Mouse (Mus musculus): ENCODE measurements around the gene Lpp. TPM values are rescaled to one million over a fixed set of nuclear protein-coding genes. Genes with fewer than 3 reads are reported as not detected.

Lpp gene
- polyA plus RNA-seq, 1 experiment from 2014 or later = 20.7 TPM

DNA sequence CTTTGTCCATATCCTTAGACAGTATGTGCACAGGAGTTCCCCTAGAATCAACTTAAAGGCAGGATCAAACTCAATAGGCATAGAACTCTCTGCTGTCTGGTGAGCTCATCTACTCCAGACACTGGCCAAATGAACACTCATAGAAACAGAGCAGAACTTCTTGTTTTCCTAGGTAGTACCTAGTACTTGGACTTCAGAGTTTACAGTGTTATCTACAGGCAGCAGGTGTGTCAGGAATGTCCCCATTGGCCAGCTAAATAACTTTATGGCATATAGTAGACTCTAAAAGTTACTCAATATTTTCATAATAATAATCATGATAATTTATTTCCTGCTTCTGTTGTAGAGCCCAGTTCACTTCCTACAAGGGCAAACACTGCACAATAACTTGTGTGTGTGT is 16.8 kb upstream of the Lpp start:
- no peak for ATAC-seq (ENCODE audit: low FRiP score, low read depth)
- Histone ChIP-seq H3K4me3 (no peak overlapping the region), H3K9me3 (no peaks in the 10 kb centered on the region), H3K27me3 (no peaks in the 10 kb centered on the region), H3K4me2 (replicated peaks) (no peak overlapping the region), H3K9ac (replicated peaks) (no peak overlapping the region), H3K36me3 (no peaks in the 10 kb centered on the region), H3K27ac (replicated peaks) (no peak overlapping the region), H3K4me1 (no peaks in the 10 kb centered on the region)

DNA sequence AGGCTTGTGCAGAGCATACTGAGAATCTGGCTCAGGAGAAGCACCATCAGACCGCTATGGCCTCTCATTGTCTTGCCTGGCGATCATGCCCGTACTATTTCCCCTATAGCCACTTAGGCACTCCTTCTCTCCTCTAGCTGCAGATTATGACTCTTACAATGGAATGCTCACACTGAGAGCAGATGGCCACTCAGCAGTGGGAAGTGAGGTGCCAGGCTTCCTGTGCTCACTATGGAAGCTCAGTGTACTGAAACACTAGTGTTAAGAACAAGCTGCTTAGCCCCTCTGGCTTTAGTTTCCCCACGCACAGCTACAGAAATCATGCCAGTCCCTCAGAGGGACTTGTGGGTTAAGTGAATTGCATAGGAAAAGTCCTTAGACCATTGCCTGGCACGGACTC is 2.7 kb upstream of the Lpp start:
- Histone ChIP-seq H3K4me3 (no peak overlapping the region), H3K9me3 (no peaks in the 10 kb centered on the region), H3K9ac (replicated peaks) (no peak overlapping the region), H3K4me2 (replicated peaks) (no peak overlapping the region), H3K36me3 (no peaks in the 10 kb centered on the region), H3K4me1 (peaks cover 18% of the 10 kb centered on the region; the same call in 1 of the 2 replicates), H3K27ac (replicated peaks) (no peak overlapping the region), H3K27me3 (peaks cover 18% of the 10 kb centered on the region; the same call in 1 of the 2 replicates)
- whole genome bisulfite sequencing = 79% methylated on average over 5 of the region's 5 CpGs
- no peak for ATAC-seq (ENCODE audit: low FRiP score, low read depth)

DNA sequence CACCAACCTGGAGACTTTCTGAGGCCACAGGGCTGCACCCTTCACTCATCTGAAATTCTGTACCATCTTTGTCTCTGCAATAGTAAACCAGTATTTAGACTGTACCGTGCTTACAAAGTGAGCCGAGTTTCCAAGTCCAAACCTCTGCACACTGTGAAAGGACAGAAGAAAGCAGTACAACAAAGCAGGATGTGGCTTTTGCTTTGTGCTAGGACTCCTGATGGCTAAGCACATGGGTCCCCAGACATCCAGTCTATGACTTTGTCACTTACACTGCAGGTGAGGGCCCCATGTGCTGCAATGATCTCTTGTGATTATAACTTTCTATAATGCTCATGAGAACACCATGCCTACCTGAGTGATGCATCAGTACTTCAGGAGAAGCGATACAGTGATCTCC is 2.2 kb upstream of the Lpp start:
- no peak for ATAC-seq (ENCODE audit: low FRiP score, low read depth)
- no peak overlapping the region for H3K4me3 ChIP-seq
- no peak overlapping the region for H3K4me2 ChIP-seq (replicated peaks)

DNA sequence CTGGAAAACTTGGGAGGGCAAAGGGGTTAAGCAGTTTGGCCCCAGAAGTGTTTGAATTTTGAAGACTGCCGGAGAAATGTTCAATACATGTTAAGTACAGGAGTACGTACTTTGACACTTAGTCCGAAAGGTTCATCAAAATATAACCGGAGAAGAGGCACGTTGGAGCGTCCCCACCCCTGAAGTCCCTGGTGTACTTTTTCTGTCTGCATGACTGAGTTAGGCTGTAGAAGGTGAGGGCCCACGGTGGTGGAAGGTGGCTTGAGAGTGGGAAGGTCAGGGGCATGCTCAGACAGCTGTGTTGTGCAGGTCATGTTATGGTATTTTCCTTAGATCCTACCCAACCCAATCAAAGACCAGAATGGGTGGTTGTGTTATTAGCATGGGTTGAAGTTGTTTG is 1.4 kb upstream of the Lpp start:
- Histone ChIP-seq H3K36me3 (no peaks in the 10 kb centered on the region), H3K4me1 (peaks cover 18% of the 10 kb centered on the region; the same call in 1 of the 2 replicates), H3K4me2 (replicated peaks) (no peak overlapping the region), H3K4me3 (no peak overlapping the region), H3K27ac (replicated peaks) (no peak overlapping the region), H3K27me3 (peaks cover 18% of the 10 kb centered on the region; the same call in 1 of the 2 replicates), H3K9ac (replicated peaks) (no peak overlapping the region), H3K9me3 (no peaks in the 10 kb centered on the region)
- ATAC-seq (ENCODE audit: low FRiP score, low read depth) = no peak
- WGBS = 93% methylated on average over 7 of the region's 7 CpGs

More for the DNA sequence above, 2.2 kb upstream of the Lpp start:
- peaks cover 18% of the 10 kb centered on the region; the same call in 1 of the 2 replicates for H3K4me1 ChIP-seq
- no peaks in the 10 kb centered on the region for H3K9me3 ChIP-seq
- no peak overlapping the region for H3K9ac ChIP-seq (replicated peaks)
- no peaks in the 10 kb centered on the region for H3K36me3 ChIP-seq
- no peak overlapping the region for H3K27ac ChIP-seq (replicated peaks)
- H3K27me3 ChIP-seq = peaks cover 18% of the 10 kb centered on the region; the same call in 1 of the 2 replicates
- WGBS = 93% methylated on average over 3 of the region's 3 CpGs

DNA sequence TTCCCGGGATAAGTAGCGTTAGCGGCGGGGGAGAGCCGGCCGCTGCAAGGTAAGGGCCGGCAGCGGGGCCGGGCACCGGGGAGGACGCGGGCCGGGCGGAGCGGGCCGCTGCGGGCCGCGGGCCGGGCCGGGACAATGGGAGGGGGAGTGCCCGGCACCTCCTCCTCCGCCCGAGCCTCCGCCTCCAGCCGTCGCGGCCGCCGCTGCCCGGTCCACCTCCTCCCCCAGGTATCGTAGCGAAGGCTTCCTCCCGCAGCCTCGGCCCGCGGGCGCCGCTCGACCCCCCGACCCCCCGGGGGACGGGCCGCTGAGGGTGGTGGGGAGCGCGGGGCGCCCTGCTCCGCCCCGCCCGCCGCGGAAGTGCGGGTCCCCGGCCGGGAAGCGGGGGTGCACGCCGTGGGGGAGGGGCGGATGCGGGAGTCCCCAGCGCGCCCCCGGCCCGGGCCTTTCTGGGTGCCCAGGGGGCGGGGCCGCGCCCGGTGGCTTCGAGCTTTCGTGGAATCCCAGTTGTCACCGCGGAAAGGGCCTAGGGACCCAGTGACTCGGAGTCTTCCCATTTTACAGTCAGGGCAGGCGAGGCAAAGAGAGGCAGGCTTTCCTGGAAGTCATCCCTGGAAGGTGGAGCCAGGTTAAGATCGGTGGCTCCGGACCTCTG is 376 bp downstream of the Lpp start:
- WGBS = under 1% methylated on average over 50 of the region's 76 CpGs
- peak; percentile 71 for ATAC-seq (ENCODE audit: low FRiP score, low read depth)
- H3K9ac ChIP-seq (replicated peaks) = peak overlapping the region; percentile 85

DNA sequence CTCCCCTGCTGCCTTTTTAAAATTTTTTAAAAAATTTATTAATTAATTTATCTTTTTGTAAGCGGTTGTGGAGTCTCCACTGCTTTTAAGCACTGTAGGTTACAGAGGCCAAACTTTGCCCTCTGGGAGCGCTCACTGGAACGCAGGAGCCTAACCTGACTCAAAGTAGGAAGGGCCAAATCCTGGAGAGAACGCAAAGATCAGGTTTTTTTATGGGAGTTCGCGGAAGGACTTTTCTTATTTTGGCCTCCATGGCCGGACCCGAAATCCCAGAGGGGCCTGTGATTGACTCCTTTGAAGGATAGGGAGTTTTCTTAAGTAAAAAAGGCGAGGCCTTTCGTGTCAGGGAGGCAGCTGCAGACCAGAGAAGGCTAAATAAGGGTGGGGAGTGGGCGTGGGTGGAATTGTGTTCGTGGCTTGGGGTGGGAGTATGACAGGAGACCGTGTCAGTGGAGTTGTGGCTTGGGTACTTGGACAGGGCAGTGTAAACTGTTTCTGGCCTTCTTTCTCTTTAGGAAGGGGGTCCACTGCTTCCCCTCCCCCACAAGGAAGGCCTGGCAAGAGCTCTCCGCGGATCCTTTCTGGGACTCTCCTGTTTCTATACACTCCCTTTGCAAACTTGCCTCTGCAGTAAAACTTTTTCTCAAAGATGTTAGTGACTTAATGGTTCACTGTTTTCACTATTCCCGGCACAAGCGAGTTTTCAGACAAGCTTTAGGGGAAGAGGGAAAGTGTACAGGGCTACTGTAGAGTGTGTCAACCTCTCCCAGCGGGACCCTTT is 1.1 kb downstream of the Lpp start:
- Histone ChIP-seq H3K9me3 (no peaks in the 10 kb centered on the region), H3K4me2 (replicated peaks) (peak overlapping the region; percentile 80), H3K4me1 (peaks cover 18% of the 10 kb centered on the region; the same call in 1 of the 2 replicates), H3K4me3 (peak overlapping the region; percentile 93), H3K36me3 (no peaks in the 10 kb centered on the region), H3K27ac (replicated peaks) (no peak overlapping the region; the same call in 1 of the 2 replicates), H3K27me3 (peaks cover 18% of the 10 kb centered on the region; the same call in 1 of the 2 replicates), H3K9ac (replicated peaks) (peak overlapping the region; percentile 85)
- no peak for ATAC-seq (ENCODE audit: low FRiP score, low read depth)
- 13% methylated on average over 18 of the region's 18 CpGs for WGBS

More for the DNA sequence above, 376 bp downstream of the Lpp start:
- peak overlapping the region; percentile 83 for H3K27ac ChIP-seq (replicated peaks)
- peak overlapping the region; percentile 80 for H3K4me2 ChIP-seq (replicated peaks)
- peaks cover 18% of the 10 kb centered on the region; the same call in 1 of the 2 replicates for H3K27me3 ChIP-seq
- H3K9me3 ChIP-seq = no peaks in the 10 kb centered on the region
- H3K4me1 ChIP-seq = peaks cover 18% of the 10 kb centered on the region; the same call in 1 of the 2 replicates
- H3K4me3 ChIP-seq = peak overlapping the region; percentile 93
- H3K36me3 ChIP-seq = no peaks in the 10 kb centered on the region

DNA sequence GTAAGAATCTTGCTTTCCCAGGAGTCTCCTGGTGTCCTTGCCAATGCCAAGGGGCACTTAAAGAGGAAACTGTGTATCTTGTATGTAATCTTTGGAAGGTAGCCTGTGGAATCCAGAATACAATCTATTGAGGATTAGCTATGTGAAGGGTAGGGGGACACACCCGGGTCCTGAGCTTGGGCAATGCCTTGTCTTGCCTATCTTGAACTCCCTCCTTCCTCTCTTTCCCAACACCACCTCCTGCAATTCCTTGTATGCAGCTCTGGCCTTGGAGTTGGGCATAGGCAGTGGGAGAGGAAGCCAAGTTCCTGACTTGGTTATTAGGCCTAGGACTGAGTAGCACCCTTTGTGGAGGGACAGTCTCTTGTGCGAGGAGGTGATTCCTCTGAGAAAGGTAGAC is 1.8 kb downstream of the Lpp start:
- Histone ChIP-seq H3K36me3 (no peaks in the 10 kb centered on the region), H3K4me1 (peaks cover 18% of the 10 kb centered on the region; the same call in 1 of the 2 replicates), H3K4me3 (peak overlapping the region; percentile 93; the same call in 1 of the 2 replicates), H3K27me3 (peaks cover 18% of the 10 kb centered on the region; the same call in 1 of the 2 replicates), H3K27ac (replicated peaks) (no peak overlapping the region), H3K9ac (replicated peaks) (no peak overlapping the region), H3K9me3 (no peaks in the 10 kb centered on the region), H3K4me2 (replicated peaks) (peak overlapping the region; percentile 80)
- whole genome bisulfite sequencing = 84% methylated on average over 2 of the region's 2 CpGs
- no peak for ATAC-seq (ENCODE audit: low FRiP score, low read depth)

DNA sequence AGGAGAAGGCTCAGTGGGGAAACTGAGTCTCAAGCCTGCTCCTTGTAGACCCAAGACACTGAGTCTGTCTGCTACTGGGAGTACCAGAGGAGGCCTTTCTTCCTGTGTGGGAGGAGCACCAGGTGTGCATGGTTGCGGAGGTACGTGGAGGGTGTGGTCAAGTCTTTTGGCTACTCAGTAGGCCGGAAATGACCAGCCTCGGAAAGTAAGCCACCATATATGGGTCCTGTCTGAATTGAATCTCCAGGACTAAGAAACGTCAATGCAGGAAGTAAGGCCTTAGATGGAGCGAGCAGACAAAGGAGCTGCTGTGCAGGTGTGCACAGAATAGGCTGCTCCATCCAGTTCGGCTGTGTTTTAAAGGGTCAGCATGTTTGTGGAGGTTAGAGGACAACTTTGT is 3.2 kb downstream of the Lpp start:
- H3K27me3 ChIP-seq = peaks cover 11% of the 10 kb centered on the region; the same call in 1 of the 2 replicates
- H3K9me3 ChIP-seq = no peaks in the 10 kb centered on the region
- no peak overlapping the region for H3K4me3 ChIP-seq
- H3K36me3 ChIP-seq = no peaks in the 10 kb centered on the region
- no peak for ATAC-seq (ENCODE audit: low FRiP score, low read depth)
- peaks cover 18% of the 10 kb centered on the region; the same call in 1 of the 2 replicates for H3K4me1 ChIP-seq
- WGBS = 95% methylated on average over 7 of the region's 7 CpGs
- no peak overlapping the region for H3K4me2 ChIP-seq (replicated peaks)
- H3K27ac ChIP-seq (replicated peaks) = no peak overlapping the region
- H3K9ac ChIP-seq (replicated peaks) = no peak overlapping the region

DNA sequence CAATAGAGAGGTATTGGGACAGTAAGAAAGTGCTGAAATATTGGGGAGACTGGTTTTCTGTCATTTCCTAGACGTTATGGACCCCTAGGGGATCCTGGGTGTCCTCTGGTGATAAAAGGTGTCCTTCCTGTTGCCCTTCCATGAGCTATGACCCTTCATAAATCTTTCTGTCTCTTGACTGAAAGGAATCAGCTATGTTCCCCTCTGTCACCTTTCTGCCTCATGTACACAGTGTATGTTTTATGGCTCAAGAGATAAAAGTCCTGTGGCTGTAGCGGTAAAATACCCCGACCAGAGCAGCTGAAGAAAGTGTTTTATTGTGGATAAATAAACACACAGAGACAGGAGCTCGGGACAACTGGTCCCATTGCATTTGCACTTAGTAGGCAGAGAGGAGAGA is 5.2 kb downstream of the Lpp start:
- Histone ChIP-seq H3K36me3 (no peaks in the 10 kb centered on the region), H3K27me3 (peaks cover 11% of the 10 kb centered on the region; the same call in 1 of the 2 replicates), H3K27ac (replicated peaks) (no peak overlapping the region), H3K4me1 (peaks cover 14% of the 10 kb centered on the region; the same call in 1 of the 2 replicates), H3K4me2 (replicated peaks) (no peak overlapping the region), H3K4me3 (no peak overlapping the region), H3K9me3 (no peaks in the 10 kb centered on the region), H3K9ac (replicated peaks) (no peak overlapping the region)
- whole genome bisulfite sequencing = 80% methylated on average over 4 of the region's 4 CpGs
- no peak for ATAC-seq (ENCODE audit: low FRiP score, low read depth)

DNA sequence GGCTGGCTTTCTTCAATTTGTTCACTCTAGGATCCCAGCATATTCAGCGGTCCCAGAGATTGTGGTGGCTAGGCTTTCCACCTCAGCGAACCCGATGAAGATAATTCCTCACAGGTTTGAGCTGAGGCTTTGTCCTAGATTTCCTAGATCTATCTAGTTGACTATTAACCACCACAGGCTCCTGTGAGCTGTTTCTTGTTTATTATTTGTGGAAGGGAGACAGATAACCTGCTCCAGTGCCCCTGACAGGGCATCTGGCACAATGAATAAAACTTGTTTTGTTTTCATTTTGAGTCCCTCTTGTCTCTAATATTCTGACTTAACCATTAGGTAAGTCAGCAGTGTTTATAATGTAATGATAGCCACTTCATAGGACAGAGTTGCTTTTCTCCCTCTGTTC is 5.6 kb downstream of the Lpp start:
- H3K4me1 ChIP-seq = peaks cover 14% of the 10 kb centered on the region; the same call in 1 of the 2 replicates
- no peaks in the 10 kb centered on the region for H3K36me3 ChIP-seq
- no peaks in the 10 kb centered on the region for H3K9me3 ChIP-seq
- no peak overlapping the region for H3K4me2 ChIP-seq (replicated peaks)
- no peak overlapping the region for H3K27ac ChIP-seq (replicated peaks)
- WGBS = 89% methylated on average over 3 of the region's 3 CpGs
- H3K9ac ChIP-seq (replicated peaks) = no peak overlapping the region
- no peak overlapping the region for H3K4me3 ChIP-seq
- H3K27me3 ChIP-seq = peaks cover 11% of the 10 kb centered on the region; the same call in 1 of the 2 replicates
- no peak for ATAC-seq (ENCODE audit: low FRiP score, low read depth)

DNA sequence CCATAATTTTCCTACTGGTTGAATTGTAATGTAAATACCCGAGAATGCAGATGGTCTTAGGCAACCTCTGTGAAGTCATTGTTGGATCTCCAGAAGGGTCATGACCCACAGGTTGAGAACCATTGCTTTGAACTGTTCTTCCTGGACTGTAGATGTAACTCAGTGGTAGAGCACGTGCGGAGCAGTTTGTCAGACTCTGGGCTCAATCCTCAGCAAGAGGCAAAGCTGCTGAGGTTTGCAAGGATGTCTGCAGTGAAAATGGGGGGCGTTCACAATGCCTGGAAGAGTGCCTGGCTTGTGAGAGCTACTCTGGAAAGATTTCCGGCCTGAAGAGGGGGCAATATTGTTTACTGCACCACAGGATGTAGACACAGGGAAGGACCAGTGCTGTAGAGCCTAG is 6.2 kb downstream of the Lpp start:
- H3K27ac ChIP-seq (replicated peaks) = no peak overlapping the region
- H3K4me3 ChIP-seq = no peak overlapping the region
- no peak overlapping the region for H3K9ac ChIP-seq (replicated peaks)
- no peak overlapping the region for H3K4me2 ChIP-seq (replicated peaks)
- H3K27me3 ChIP-seq = peaks cover 9% of the 10 kb centered on the region; the same call in 1 of the 2 replicates
- peaks cover 10% of the 10 kb centered on the region; the same call in 1 of the 2 replicates for H3K4me1 ChIP-seq
- ATAC-seq (ENCODE audit: low FRiP score, low read depth) = no peak
- H3K9me3 ChIP-seq = no peaks in the 10 kb centered on the region
- H3K36me3 ChIP-seq = no peaks in the 10 kb centered on the region
- WGBS = 76% methylated on average over 5 of the region's 5 CpGs

DNA sequence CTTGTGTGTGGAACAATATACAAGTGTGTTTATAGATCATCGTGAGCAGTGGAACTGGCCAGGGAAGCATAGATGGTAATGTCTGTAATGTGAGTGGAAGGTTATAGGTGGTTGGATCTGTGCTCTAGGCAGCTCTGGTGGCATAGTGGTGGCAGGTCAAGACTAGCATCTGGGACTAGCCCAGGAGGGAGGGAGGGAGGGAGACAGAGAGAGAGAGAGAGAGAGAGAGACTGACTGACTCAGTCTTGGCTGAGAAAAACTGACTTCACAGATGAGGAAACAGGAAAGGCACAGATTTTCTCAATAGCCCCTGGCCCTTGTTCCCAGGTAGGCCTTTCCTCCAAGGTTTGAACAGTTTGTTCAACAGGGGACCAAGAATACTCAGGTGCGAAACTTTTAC is 7.5 kb downstream of the Lpp start:
- Histone ChIP-seq H3K4me1 (no peaks in the 10 kb centered on the region), H3K36me3 (no peaks in the 10 kb centered on the region), H3K4me2 (replicated peaks) (no peak overlapping the region), H3K27me3 (no peaks in the 10 kb centered on the region), H3K9ac (replicated peaks) (no peak overlapping the region), H3K4me3 (no peak overlapping the region), H3K9me3 (no peaks in the 10 kb centered on the region), H3K27ac (replicated peaks) (no peak overlapping the region)
- WGBS = 95% methylated on average over 2 of the region's 2 CpGs
- no peak for ATAC-seq (ENCODE audit: low FRiP score, low read depth)
